15 mouse cellular contexts compared by ENCODE assay signal in genomic region chr4:108008541-108008940, GRCm38 (mm10). TPM values are rescaled to one million over a fixed set of nuclear protein-coding genes. Genes with fewer than 3 reads are reported as not detected.
"Had no signal": no experiment of that assay in that cellular context is flagged by ENCODE, and none has a peak within 500 bp of the region (broad histone marks: within the 10 kb centered on the region; RNA-seq: fewer than 3 reads in every experiment).

No protein-coding gene starts in this region.

- H3K4me2 ChIP-seq: midbrain, embryonic 12.5 days; neural tube, embryonic 13.5 days; stomach, embryonic 15.5 days had no signal

- DNase-seq: kidney, postnatal 10 days; kidney, postnatal 4 days; lung, adult 18-20 months; retina, postnatal 1 day; right cerebral cortex, postnatal 4 days; spleen, adult 18-20 months; thymus, adult 2 months; thymus, postnatal 36 days had no signal

- H3K27ac ChIP-seq: layer of hippocampus, adult 2 months; limb, embryonic 10.5 days; midbrain, embryonic 12.5 days; neural tube, embryonic 13.5 days; stomach, embryonic 15.5 days had no signal

- H3K4me3 ChIP-seq: layer of hippocampus, adult 2 months; limb, embryonic 10.5 days; midbrain, embryonic 12.5 days; neural tube, embryonic 13.5 days; stomach, embryonic 15.5 days had no signal

- H3K4me1 ChIP-seq: midbrain, embryonic 12.5 days; neural tube, embryonic 13.5 days had no signal

- H3K9me3 ChIP-seq: limb, embryonic 10.5 days; midbrain, embryonic 12.5 days; neural tube, embryonic 13.5 days; stomach, embryonic 15.5 days had no signal

- H3K27me3 ChIP-seq: midbrain, embryonic 12.5 days; neural tube, embryonic 13.5 days; stomach, embryonic 15.5 days had no signal

- H3K9ac ChIP-seq: midbrain, embryonic 12.5 days; neural tube, embryonic 13.5 days; stomach, embryonic 15.5 days had no signal

- ATAC-seq: midbrain, embryonic 16.5 days had no signal

- H3K36me3 ChIP-seq: limb, embryonic 10.5 days; midbrain, embryonic 12.5 days; neural tube, embryonic 13.5 days; stomach, embryonic 15.5 days had no signal

RNA-seq across cellular contexts. Expression of gene Slc1a7, which starts 40.4 kb away (rescaled TPM):
- polyA plus RNA-seq: kidney, embryonic 14.5 days; limb, embryonic 10.5 days; midbrain, embryonic 12.5 days; midbrain, embryonic 16.5 days; neural tube, embryonic 13.5 days had no signal
